Mouse (Mus musculus) spleen, postnatal 10 days (tissue): ENCODE results near the gene Adora1.

Source experiments
- DNase-seq, 2 experiments: peaks; one replicate each; pipeline ENCODE4 v3.0.0; 2021 to 2022; ENCODE audit warnings: low spot score in 2 of 2

The Adora1 gene

DNA sequence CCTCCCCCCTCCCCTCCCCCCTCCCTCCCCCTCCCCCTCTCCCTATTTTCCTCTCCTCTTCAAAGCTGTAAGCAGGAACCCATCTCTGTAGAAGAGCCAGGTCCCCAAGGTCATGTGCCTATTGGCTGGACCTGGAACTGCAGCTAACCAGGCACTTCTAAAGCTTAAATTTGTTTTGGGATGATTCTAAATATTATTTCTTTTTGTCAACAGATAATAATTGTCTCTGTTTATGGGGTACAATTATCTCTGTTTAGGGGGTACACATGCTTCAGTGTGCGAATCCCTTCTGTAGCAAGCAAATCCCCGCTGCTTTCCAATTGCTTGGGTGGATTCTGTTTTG is 18.6 kb downstream of the Adora1 start:
- no peak for DNase-seq

DNA sequence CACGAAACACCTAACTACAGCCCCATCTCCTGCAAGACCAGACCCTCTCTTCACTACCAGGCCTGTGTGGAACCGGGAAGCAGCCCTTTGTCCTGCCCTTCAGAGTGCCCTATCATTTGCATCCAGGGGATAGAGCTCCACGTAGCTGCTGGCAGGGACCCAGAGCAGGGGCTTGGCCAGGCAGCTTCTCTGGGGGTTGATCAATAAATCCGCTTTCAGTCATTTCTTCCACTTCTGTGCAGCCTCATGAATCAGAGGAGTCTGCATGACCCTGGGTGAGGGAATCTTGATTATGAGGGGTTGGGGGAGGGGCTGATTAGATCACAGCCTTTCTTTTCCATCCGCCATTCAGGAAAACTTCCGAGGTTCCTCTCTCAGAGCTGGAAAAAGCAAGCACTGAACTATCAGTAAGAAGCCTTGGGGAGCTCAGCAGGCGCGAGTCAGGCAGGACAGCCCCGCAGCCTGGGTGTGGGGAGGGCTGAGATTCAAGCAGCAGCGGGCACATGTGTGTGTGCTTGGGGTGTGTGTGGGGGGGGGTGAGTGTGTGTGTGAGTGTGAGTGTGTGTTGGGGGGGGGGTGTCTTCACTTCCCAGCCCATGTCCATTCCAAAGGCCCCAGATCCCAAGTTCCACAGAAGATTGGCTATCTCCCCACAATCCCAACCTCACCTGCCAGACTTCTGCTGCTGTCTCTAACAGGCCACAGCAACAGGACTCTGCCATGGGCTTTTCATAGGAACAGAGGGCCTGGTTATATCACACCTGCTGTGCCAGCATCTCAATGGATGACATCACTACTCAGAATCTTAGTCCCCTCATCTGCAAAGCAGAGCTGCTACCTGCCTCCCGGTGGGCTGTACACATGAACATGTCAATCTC is 19.2 kb downstream of the Adora1 start:
- no peak for DNase-seq

DNA sequence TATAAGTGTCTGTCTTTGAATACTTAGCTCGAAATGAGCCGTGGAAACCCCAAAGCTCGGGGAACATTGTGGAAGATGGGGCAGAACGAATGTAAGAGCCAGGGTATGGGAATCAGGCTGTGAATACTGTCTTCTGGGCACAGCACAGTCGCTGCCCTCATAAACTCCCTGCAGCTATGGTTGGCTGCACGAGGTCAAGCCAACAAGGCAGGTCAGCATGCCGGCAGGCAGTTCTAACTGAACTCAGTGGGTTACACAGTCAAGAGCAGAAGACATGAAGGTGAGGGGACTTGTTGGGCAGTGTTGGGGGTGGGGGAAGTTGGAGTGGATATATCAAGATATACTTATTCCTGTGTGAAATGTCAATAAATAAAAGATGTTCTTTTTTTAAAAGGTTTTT is 20.2 kb downstream of the Adora1 start:
- DNase-seq, result no peak

DNA sequence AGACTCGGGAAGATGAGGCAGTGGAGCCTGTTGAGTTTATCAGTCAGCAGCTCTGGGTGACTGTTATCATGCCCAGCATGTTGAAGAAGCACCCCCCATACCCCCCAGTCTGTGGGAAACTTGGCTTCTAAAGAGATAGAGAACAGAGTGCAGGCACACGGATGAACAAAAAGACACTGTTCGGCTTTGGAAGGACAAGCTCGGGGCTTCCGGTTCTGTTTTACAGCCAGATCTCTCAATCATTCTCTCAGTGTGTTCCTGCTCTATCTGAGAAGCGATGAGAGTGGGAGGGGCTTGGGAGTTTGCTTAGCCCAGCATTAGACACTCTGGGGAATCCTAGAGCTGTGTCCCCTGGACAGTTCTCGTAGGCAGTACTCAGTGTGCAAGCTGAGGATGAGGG is 21.8 kb downstream of the Adora1 start:
- no peak for DNase-seq

DNA sequence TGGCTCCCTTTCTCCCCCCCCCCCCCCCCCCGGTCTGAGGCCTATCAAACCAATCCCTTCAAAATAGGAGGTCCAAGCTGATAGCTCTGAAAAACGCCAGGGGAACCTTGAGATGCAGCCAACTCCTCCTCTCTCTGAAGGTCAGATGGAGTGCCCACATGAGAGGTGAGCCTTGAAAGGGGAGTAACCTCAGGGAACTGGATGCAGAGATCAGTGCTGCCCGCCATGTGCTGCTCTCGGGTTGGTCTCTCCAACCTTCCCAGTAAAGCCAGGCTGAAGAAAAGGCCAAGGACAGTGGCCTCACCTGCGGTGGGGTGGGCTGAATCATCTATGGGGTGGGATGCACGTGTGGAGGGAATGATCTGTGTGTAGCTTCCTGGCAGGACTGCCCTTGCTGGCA is 22.9 kb downstream of the Adora1 start:
- DNase-seq, result no peak

DNA sequence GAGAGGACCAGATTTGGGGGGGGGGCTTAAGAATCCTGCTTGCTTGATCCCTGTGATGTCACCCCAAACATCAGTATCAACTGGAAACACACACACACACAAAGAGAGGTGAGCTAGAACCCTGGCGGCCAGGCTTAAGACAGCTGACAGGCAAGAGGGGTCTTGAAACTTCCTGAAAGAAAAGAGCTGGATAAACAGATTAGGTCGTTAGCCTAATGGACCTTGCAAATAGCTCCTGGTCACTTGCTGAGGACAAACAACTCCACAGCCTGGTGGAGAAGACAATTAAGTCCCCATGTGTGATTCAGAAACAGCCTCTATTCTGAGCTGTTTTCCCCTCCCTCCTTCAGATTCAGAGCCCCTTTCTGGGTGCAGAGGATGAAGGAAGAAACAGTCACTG is 23.6 kb downstream of the Adora1 start:
- no peak for DNase-seq

DNA sequence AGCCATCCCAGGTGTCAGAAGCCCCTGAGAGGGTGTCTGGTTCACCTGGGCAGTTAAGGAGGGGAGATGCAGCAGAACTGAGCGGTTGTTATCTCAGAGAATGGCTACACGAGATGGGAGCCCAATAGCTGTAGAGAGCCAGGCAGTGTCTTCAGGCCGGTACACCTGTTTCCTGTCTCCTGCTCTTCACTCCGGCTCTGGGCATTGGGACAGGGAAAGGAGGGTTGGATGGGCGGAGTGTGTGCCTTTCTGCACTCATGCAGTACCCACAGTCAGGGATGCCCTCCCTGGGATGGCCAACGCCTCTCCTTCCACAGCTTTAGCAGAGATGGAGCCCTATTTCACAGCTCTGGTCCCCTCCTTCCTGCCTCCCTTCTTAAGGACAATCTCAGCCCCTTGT is 24.2 kb downstream of the Adora1 start:
- no peak for DNase-seq

DNA sequence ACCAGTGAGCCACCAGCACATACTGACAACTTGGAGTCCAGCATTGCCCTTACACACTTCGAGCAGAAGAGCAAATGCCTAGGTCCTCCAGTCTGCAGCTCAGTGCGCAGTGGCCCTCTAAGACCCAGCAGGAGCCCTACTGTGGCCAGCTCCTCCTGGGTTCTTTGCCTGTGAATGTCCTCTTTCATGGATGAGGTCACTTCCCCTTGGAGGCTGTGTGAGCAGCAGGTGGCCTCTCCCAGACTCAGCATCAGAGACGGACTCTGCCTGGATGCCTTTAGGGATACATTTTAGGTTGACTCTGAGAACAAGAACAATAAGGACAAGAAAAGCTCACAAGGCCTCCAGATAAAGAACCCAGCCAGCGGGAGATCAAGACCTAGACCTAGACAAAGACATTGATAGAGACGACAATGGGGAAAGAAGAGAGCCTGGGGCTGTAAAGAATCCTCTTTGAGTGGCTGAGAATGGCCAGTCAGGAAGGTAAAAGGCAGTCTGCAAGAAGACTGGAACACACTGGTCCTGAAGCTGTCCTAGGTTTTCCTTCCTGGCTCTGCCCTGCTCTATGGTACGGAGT is 25.0 kb downstream of the Adora1 start:
- DNase-seq, result no peak

DNA sequence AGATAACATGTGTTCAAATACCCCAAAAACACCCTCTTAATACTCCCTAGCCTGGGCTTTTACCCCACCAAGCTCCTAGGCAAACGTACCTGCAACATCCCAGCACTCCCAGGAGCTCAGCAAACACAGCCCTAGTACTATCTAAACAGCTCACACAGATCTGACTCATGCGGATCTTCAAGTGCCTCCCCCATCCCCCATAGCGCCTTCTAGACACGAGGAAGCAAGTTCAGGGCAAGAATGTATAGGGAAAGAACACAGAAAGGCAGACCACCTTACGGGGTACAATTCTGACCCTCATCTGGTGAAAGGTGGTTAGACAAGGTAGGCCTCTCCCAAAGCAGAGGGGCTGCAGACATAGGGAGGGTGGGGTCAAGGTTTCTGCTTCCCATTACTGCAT is 29.1 kb downstream of the Adora1 start:
- no peak for DNase-seq

DNA sequence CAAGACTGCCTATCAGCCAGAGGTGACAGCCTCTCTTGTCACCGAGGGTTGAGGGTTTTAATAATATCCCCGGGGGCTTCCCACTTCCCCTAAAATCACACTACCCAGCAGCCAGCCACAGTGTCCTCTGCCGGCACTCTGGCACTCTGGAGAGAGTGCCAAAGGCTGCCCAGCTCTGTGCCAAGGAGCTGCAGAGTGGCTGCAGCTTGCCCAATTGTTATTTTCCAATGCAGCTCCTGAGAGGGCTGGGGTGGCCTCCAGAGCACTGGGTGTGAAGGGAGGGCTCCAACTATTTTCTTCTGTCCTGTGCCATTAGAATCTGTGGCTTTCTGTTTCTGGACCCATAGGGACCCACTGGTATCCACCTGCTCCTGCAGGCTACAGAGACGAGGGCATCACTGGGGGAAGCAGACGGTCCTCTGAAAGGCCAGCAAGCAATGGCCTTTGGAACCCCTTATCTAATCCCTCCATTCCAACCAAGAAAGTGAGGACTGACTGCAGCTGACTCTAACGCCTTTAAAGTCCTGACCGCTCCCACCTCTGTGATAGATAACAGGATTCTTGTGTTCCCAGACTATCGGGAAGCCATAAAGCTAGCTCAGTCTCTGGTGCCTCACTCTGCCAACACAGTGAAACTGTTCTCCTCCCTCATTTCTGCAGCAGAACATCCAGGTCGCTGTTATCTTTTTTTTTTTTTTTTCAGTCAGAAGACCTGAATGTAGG is 29.8 kb downstream of the Adora1 start:
- no peak for DNase-seq

DNA sequence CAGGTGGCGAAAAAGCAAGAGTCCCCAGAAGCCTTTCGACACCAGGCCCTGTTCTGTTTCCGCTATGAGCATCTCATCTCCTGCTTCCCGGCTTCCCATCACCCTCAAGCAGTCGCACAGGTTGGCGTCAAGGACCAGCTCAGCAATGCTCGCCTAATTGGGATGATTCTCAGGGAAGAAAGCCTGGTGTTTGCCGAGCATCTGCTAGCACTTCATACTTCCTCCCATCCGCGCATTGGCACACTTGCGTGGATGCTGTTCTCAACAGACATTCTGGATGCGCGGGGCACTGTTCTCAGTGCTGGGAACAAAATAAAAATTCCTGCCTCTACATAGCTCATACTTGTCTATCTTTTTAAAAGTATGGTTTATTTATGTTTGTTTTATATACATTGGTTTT is 31.0 kb downstream of the Adora1 start:
- DNase-seq, result no peak

DNA sequence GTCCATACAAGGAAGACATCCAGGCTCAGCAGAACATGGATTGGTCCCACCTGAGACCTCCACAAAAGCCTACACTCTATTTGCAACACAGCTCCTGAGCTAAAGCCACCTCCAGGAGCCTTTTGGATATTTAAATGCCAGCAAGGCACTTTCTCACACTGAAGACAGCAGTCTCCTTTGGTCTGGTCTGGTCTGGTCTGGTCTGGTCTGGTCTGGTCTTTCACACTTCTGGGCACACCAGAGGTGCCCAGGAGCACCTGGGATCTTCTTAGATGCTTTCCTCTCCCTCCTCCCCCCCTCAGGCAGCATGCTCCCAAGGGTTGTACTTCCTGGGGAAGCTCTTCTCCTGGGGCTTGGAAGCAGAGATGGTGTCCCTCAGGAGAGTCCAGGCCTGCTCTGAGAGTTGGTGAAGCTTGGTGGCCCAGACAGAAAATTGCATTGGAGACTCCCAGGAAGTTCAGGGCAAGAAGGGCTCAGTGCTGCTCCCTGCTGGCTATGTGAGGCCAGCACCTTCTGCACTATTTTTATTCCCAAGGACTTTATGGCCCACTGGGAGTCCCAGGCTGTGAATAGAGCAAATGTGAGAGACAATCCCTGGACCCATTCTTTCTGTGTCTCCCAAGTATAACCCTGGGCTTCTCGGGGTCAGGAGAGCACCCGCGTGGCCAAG is 33.3 kb downstream of the Adora1 start:
- peak in 1 of 2 experiments; percentile 58 for DNase-seq

DNA sequence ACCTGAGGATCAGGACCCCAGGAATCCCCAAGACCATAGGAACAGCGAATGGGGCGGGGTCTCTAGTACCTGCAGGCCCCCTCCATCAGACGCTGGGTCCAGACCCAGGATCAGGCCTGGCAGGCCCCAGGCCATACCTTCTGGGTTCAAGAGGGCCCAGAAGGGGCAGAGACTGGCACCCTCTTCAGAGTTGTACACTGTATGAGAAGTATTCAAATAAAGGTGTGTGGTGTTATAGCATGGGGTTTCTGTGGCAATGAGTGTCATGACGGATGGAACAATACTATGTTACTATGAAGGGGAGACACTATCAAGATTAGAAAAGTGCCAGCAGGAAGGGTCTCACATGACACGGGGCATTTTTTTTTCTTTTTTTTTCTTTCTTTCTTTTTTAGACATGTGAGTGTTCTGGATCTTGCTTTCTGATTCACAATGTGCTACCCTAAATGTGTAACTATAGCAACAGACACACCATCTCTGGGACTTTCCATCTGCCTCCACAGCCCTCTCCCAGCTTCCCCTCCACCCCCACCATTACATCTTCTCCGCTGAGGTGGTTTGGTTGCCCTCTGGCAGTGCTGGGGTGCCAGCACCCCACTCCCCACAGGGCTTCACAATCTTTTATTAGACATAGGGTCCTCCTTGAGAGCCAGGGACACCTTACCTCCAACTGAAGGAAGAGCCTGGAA is 34.1 kb downstream of the Adora1 start:
- no peak for DNase-seq

DNA sequence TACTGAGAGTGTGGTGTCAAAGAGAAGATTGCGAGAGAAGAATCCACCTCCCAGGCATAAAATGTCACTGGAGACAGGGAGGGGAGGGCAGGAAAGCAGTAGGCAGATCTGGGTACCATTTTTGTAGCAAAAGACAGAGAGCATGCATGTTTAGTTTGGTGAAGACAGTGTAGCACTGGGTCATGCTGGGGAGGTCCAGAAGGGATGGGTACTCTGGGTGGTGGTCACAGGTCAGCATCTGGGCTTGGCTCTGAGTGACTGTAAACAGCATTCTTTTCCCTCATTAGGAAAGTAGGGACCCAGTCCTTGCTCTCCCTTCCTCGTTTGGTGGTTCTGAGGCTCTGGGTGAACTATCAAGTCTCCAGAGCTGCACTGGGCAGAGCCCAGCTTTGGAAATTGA is 34.8 kb downstream of the Adora1 start:
- DNase-seq, result no peak

DNA sequence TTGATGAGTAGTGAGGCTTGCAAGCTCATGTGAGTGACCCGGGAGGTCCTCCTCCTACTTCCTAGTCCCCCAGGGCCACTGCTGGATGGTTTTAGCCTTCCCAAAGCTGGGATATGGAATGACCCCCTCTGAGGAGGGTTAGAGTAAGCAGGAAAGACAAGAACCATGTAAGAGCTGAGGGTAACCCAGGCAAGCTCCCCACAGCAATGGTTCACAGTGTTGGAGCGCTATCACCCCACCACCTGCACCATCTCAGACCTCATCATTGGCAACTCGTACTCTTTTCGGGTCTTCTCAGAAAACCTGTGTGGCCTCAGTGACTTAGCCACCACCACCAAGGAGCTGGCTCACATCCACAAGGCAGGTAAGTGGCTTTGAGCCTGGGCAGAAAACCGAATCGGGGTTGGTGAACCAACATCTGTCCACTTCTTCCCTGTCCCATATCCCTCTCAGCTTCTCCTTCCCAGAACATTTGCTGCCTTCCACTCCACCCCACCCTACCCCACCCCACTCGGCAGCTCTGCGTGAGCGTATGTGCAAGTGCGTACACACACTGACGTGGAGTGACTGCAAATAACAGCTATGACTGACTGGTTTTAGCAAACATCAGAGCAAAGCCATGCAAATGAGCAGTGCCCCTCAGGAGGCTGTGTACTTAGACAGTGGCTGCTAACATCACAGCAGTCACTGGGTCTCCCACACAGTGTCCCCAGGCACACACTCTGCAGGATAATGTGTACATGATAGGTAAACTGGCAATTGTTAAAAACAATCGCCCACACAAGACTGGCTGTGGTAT is 36.8 kb downstream of the Adora1 start:
- DNase-seq, result no peak

DNA sequence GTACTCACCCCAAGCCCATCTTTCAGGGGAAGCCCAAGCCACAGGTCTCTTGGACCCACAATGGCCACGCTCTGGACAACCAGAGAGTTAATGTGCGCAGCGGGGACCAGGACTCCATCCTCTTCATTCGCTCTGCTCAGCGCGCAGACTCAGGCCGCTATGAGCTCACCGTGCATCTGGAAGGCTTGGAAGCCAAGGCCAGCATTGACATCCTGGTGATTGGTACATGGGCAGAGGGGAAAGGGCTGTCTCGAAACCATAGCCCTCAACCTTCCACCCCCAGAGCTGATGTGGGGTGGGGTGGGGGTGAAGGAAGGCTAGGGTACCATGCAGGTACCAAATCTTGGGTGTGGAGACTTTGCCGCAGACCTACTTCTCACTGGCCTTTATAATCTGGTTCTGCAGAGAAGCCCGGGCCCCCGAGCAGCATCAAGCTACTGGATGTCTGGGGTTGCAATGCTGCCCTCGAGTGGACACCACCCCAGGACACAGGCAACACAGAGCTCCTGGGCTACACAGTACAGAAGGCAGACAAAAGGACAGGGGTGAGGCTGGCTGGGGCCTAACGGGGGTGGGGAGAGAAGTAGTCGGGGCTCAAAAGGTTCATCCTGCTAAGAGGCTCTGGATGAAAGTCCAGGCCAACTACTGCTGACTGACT is 37.8 kb downstream of the Adora1 start:
- no peak for DNase-seq

DNA sequence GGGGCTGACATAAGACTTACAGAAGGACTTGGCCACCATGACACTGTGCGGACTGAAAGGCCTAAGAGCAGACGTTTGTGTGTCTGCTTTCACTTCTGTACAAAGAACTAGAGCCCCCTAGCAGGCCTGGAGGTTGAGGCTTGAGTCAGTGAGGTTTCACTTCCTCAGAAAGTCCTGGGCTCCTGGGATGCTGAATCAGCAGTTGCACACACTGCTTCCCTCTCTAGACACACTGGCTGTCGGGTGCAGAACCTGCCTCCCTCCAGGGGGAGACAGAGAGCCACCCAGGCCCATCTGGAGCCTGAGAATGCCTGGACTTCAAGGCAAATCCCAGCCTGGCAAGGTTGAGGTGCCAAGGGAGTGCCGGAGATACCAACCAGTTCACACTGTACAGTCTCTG is 38.8 kb downstream of the Adora1 start:
- DNase-seq, result peak; percentile 55 to 82

DNA sequence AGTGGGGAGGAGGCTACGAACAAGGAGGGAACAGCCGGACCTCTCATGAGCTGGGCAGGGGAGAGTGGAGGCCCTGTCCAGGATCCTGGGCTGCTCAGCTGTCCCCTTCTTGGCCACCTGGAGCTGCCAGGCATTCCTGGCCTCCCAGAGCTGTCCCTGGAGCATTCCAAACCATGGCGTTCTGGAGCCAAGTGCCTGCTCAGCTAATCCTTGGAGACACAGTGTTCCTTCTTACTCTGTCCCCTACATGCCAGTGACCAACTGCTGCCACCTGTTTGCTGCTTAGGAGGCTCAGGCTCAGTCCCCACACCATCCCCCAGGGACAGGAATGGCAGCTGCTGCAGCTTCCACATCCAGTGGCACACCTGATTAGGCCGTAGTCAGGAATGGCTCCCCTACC is 39.3 kb downstream of the Adora1 start:
- no peak for DNase-seq

DNA sequence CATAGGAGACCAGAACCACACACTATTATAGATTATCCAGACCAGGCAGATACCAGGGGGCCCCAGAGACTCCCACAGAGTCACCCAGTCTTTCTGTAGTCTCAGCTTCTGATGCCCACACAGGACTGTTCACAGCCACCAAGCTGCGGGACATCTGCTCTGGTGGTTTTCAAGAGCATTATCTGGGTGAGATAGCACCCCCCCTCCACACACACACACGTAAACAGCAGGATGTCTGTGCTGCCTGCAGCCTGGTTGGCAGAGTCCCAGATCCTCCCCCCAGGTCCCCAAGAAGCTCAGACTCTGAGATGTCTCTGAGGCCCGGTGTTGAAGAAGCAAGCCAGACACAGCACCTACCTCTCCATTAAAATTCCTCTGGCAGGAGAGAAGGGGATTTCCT is 39.7 kb downstream of the Adora1 start:
- no peak for DNase-seq

DNA sequence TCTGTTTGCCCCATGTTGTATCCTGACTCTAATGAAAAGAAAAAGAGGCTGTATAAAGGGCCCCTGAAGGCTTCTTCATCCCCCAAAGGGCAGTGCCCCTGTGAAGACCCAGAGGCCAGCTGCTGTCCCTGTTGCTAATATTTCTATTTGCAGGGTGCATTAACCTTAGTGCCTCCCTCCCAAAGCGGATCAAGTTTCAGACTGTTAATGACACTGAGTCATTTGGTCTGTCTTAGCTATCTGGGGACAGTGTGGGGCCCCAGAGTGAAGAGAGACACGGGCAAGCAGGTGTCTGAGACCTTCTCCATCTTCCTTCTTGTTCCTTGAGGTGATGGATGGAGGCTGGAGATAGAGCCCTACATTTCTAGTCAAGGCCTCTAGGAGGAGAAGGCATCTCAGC is 40.1 kb downstream of the Adora1 start:
- DNase-seq, result no peak
